Mouse (Mus musculus) left cerebral cortex, postnatal 25 days (tissue): ENCODE data around the gene Rtl1. TPM values are rescaled to one million over a fixed set of nuclear protein-coding genes. Genes with fewer than 3 reads are reported as not detected.

Experiments used
- DNase-seq, 2 experiments: peaks; one replicate each; pipeline ENCODE4 v3.0.0; 2022; ENCODE audit warnings: low spot score in 2 of 2, mixed read lengths in 1 of 2
- intact Hi-C: fragments of 180-260 bp; cut with DNase I; formaldehyde crosslinking; loops from one replicate; pipeline ENCODE4 v1.15.1; 2025
- total RNA-seq, 2 experiments: library from RNA; stranded (reverse); gene quantifications; 2 replicates each; pipeline ENCODE4 v1.2.3; 2021

The Rtl1 gene
- under 1 TPM; 0.18 to 0.34 TPM for total RNA-seq

- intact Hi-C loops, result no loop called here
Observed at GRCm38 (mm10) chr12:109600230-109600629, at the start of gene Rtl1. Rtl1 (minus strand) TSS chr12:109600330.

GRCm38 (mm10) chr12:109640560-109641167, 40.5 kb upstream of the Rtl1 start:
- intact Hi-C loops, result no loop called here
- DNase-seq, result no peak

More at GRCm38 (mm10) chr12:109600230-109600629, at the start of gene Rtl1:
- DNase-seq, result no peak

GRCm38 (mm10) chr12:109632035-109632434, 31.9 kb upstream of the Rtl1 start:
- intact Hi-C loops, result no loop called here

GRCm38 (mm10) chr12:109628887-109629286, 28.8 kb upstream of the Rtl1 start:
- no peak for DNase-seq
- intact Hi-C loops, result no loop called here

More at GRCm38 (mm10) chr12:109632035-109632434, 31.9 kb upstream of the Rtl1 start:
- DNase-seq, result no peak

GRCm38 (mm10) chr12:109626910-109627309, 26.8 kb upstream of the Rtl1 start:
- intact Hi-C loops, result no loop called here
- no peak for DNase-seq

- intact Hi-C loops, result no loop called here
- DNase-seq, result no peak
Observed at GRCm38 (mm10) chr12:109620196-109620595, 20.1 kb upstream of the Rtl1 start.

GRCm38 (mm10) chr12:109617993-109618392, 17.9 kb upstream of the Rtl1 start:
- intact Hi-C loops, result loop anchor here (10.0 kb wide), 2 partner anchors 713 to 767 kb away; no protein-coding TSS in a partner anchor
- DNase-seq, result no peak

- no peak for DNase-seq
- intact Hi-C loops, result loop anchor here (10.0 kb wide), 2 partner anchors 712 to 768 kb away; no protein-coding TSS in a partner anchor
Observed at GRCm38 (mm10) chr12:109617126-109617525, 17.0 kb upstream of the Rtl1 start.

- intact Hi-C loops, result loop anchor here (10.0 kb wide), 2 partner anchors 711 to 769 kb away; no protein-coding TSS in a partner anchor
- DNase-seq, result peak in 1 of 2 experiments; percentile 37
Observed at GRCm38 (mm10) chr12:109615371-109615770, 15.2 kb upstream of the Rtl1 start.

GRCm38 (mm10) chr12:109614416-109614815, 14.3 kb upstream of the Rtl1 start:
- intact Hi-C loops, result loop anchor here (10.0 kb wide), 2 partner anchors 710 to 770 kb away; no protein-coding TSS in a partner anchor
- no peak for DNase-seq

GRCm38 (mm10) chr12:109612392-109613385, 12.6 kb upstream of the Rtl1 start:
- DNase-seq, result no peak
- intact Hi-C loops, result loop anchor here (10.0 kb wide), 2 partner anchors 708 to 772 kb away; no protein-coding TSS in a partner anchor

- no peak for DNase-seq
- intact Hi-C loops, result loop anchor here (5.0 kb wide), 1 partner anchor 172 kb away; no protein-coding TSS in a partner anchor
Observed at GRCm38 (mm10) chr12:109608576-109609440, 8.7 kb upstream of the Rtl1 start.

GRCm38 (mm10) chr12:109607953-109608352, 7.8 kb upstream of the Rtl1 start:
- intact Hi-C loops, result loop anchor here (5.0 kb wide), 1 partner anchor 171 kb away; no protein-coding TSS in a partner anchor
- no peak for DNase-seq

- no peak for DNase-seq
- intact Hi-C loops, result loop anchor here (5.0 kb wide), 1 partner anchor 170 kb away; no protein-coding TSS in a partner anchor
Observed at GRCm38 (mm10) chr12:109607191-109607590, 7.1 kb upstream of the Rtl1 start.

GRCm38 (mm10) chr12:109604982-109605721, 5.0 kb upstream of the Rtl1 start:
- intact Hi-C loops, result loop anchor here (5.0 kb wide), 1 partner anchor 168 kb away; no protein-coding TSS in a partner anchor

GRCm38 (mm10) chr12:109598551-109599250, 1.4 kb downstream of the Rtl1 start:
- intact Hi-C loops, result no loop called here
- DNase-seq, result no peak

More at GRCm38 (mm10) chr12:109604982-109605721, 5.0 kb upstream of the Rtl1 start:
- no peak for DNase-seq

GRCm38 (mm10) chr12:109596726-109597125, 3.4 kb downstream of the Rtl1 start:
- no peak for DNase-seq
- intact Hi-C loops, result no loop called here

- intact Hi-C loops, result no loop called here
Observed at GRCm38 (mm10) chr12:109596232-109596631, 3.9 kb downstream of the Rtl1 start.

More at GRCm38 (mm10) chr12:109596232-109596631, 3.9 kb downstream of the Rtl1 start:
- no peak for DNase-seq
